Mouse (Mus musculus) adrenal gland, postnatal 25 days (tissue): ENCODE results near the gene Mtnr1b. TPM values are rescaled to one million over a fixed set of nuclear protein-coding genes. Genes with fewer than 3 reads are reported as not detected.

ENCODE experiments used
- DNase-seq: peaks from one replicate; pipeline ENCODE4 v3.0.0; 2021; ENCODE audit warnings: mixed read lengths
- total RNA-seq: library from RNA; stranded (reverse); gene quantifications from 2 replicates; pipeline ENCODE4 v1.2.3, GENCODE M21; 2021

Mtnr1b gene
- total RNA-seq, 1 experiment from 2014 or later, result not detected

GRCm38 (mm10) chr9:15802413-15803027 lies 71.8 kb downstream of the Mtnr1b start:
- no peak for DNase-seq

- no peak for DNase-seq
Measured at GRCm38 (mm10) chr9:15800402-15800801, 74.0 kb downstream of the Mtnr1b start.

GRCm38 (mm10) chr9:15794408-15794807 lies 79.9 kb downstream of the Mtnr1b start:
- DNase-seq, result no peak

- DNase-seq, result no peak
Measured at GRCm38 (mm10) chr9:15792076-15792475, 82.3 kb downstream of the Mtnr1b start.

- DNase-seq, result no peak
Measured at GRCm38 (mm10) chr9:15786610-15787009, 87.7 kb downstream of the Mtnr1b start.

GRCm38 (mm10) chr9:15786192-15786591 lies 88.2 kb downstream of the Mtnr1b start:
- no peak for DNase-seq

- no peak for DNase-seq
Measured at GRCm38 (mm10) chr9:15781936-15782335, 92.4 kb downstream of the Mtnr1b start.

- no peak for DNase-seq
Measured at GRCm38 (mm10) chr9:15774911-15775310, 99.4 kb downstream of the Mtnr1b start.

Other genes starting within 250 kb of the Mtnr1b start
- gene Deup1, start 246.6 kb downstream of the Mtnr1b start, total RNA-seq, result 0.29 and 1.1 TPM in 2 replicates
- gene Slc36a4, start 164.8 kb downstream of the Mtnr1b start, total RNA-seq, result 33.6 and 38.6 TPM in 2 replicates